Mouse (Mus musculus) forebrain, postnatal 0 days (tissue): ENCODE measurements around the gene Bola2. TPM values are rescaled to one million over a fixed set of nuclear protein-coding genes. Genes with fewer than 3 reads are reported as not detected.

Experiments used
- ATAC-seq: fragments of 200-750 bp; cut with Nextera tagmentation; 2 replicates; pipeline ENCODE4 v1.8.0; 2017; ENCODE audit warnings: mild to moderate bottlenecking, moderate library complexity
- DNase-seq: peaks from one replicate; pipeline ENCODE4 v3.0.0-alpha.2; 2015
- H3K27ac ChIP-seq: fragments of 300-500 bp; sonication (generic); 2 replicates; pipeline ENCODE4 v1.5.1; 2014; ENCODE audit warnings: low read depth, mild to moderate bottlenecking, antibody characterized with exemption, low read length, moderate library complexity, mixed read lengths
- H3K27me3 ChIP-seq: fragments of 300-500 bp; sonication (generic); 2 replicates; pipeline ENCODE4 v1.6.1; 2014; ENCODE audit warnings: mild to moderate bottlenecking, low read length, mixed read lengths; ENCODE audit not compliant: insufficient read depth
- H3K36me3 ChIP-seq: fragments of 300-500 bp; sonication (generic); 2 replicates; pipeline ENCODE4 v1.6.1; 2014; ENCODE audit warnings: mild to moderate bottlenecking, moderate library complexity; ENCODE audit not compliant: insufficient read depth
- H3K4me1 ChIP-seq: fragments of 300-500 bp; sonication (generic); 2 replicates; pipeline ENCODE4 v1.6.1; 2014; ENCODE audit warnings: antibody characterized with exemption; ENCODE audit not compliant: insufficient read depth
- H3K4me2 ChIP-seq: fragments of 300-500 bp; sonication (generic); 2 replicates; pipeline ENCODE4 v1.6.1; 2014; ENCODE audit warnings: low read depth, mild to moderate bottlenecking, moderate library complexity
- H3K4me3 ChIP-seq: fragments of 300-500 bp; sonication (generic); 2 replicates; pipeline ENCODE4 v1.5.1; 2014; ENCODE audit warnings: low read depth, low read length, mixed read lengths
- H3K9ac ChIP-seq: fragments of 300-500 bp; sonication (generic); 2 replicates; pipeline ENCODE4 v1.6.1; 2014; ENCODE audit warnings: mild to moderate bottlenecking
- H3K9me3 ChIP-seq: fragments of 300-500 bp; sonication (generic); 2 replicates; pipeline ENCODE4 v1.6.1; 2016; ENCODE audit warnings: low read length
- CTCF ChIP-seq: sonication (generic); IDR thresholded peaks from 2 replicates; pipeline ENCODE4 v1.5.1; 2016; ENCODE audit warnings: antibody characterized with exemption, control low read depth, low read depth
- WGBS: fragments of 180-500 bp; shearing (Covaris S2); extraction: QIAGEN DNeasy Blood & Tissue Kit; methylation state at CpG from one replicate; pipeline ENCODE4 v1.1.7; 2014; 5-methylcytosine and 5-hydroxymethylcytosine counted together
- polyA plus RNA-seq: library from polyadenylated mRNA; unstranded; fragments of >200 nt; fragmentation: Nextera tagmentation; extraction: Ambion mirVana; gene quantifications from 2 replicates; pipeline ENCODE4 v1.2.1, GENCODE M21; 2015
- total RNA-seq: library from RNA; depleted of rRNA; stranded (reverse); fragments of >200 nt; gene quantifications from 2 replicates; pipeline ENCODE4 v1.2.3, GENCODE M21; 2014

Gene Bola2
- total and polyA plus RNA-seq, 2 experiments from 2014 or later = 115 to 139 TPM

- Histone ChIP-seq H3K36me3 (peaks cover 26% of the 10 kb centered on the region), H3K4me3 (no peak overlapping the region), H3K4me2 (peak overlapping the region; percentile 26), H3K27me3 (no peaks in the 10 kb centered on the region), H3K4me1 (peaks cover 17% of the 10 kb centered on the region), H3K27ac (no peak overlapping the region), H3K9me3 (no peaks in the 10 kb centered on the region), H3K9ac (peak overlapping the region; percentile 37)
- 58% methylated on average over 24 of the region's 24 CpGs for WGBS
- ATAC-seq (no peak), DNase-seq (no peak)
- no peak for TF ChIP-seq CTCF
Measured at GRCm38 (mm10) chr7:126701559-126702357, 6.6 kb downstream of the Bola2 start.

GRCm38 (mm10) chr7:126702358-126702757, 7.2 kb downstream of the Bola2 start:
- Histone ChIP-seq H3K4me1 (peaks cover 13% of the 10 kb centered on the region; the same call in 1 of the 2 replicates), H3K9ac (peak overlapping the region; percentile 89; the same call in 1 of the 2 replicates), H3K9me3 (no peaks in the 10 kb centered on the region), H3K27ac (no peak overlapping the region), H3K27me3 (no peaks in the 10 kb centered on the region), H3K36me3 (peaks cover 26% of the 10 kb centered on the region), H3K4me3 (no peak overlapping the region), H3K4me2 (peak overlapping the region; percentile 66)
- ATAC-seq (no peak), DNase-seq (no peak)
- WGBS = 88% methylated on average over 6 of the region's 6 CpGs
- TF ChIP-seq CTCF = no peak

GRCm38 (mm10) chr7:126702861-126703756, 7.9 kb downstream of the Bola2 start:
- no peak for TF ChIP-seq CTCF
- Histone ChIP-seq H3K27ac (peak overlapping the region; percentile 92; the same call in 1 of the 2 replicates), H3K4me3 (peak overlapping the region; percentile 81), H3K4me2 (peak overlapping the region; percentile 66), H3K9ac (peak overlapping the region; percentile 89), H3K27me3 (no peaks in the 10 kb centered on the region), H3K4me1 (peaks cover 13% of the 10 kb centered on the region; the same call in 1 of the 2 replicates), H3K36me3 (peaks cover 21% of the 10 kb centered on the region), H3K9me3 (no peaks in the 10 kb centered on the region)
- DNase-seq (peak; percentile 24), ATAC-seq (no peak)
- 81% methylated on average over 12 of the region's 12 CpGs for WGBS

- DNase-seq (peak; percentile 47), ATAC-seq (peak; percentile 19)
Measured at GRCm38 (mm10) chr7:126703757-126704077, 8.5 kb downstream of the Bola2 start.

GRCm38 (mm10) chr7:126704121-126704980, 9.2 kb downstream of the Bola2 start:
- peak overlapping the region; percentile 66 for H3K4me2 ChIP-seq
- H3K9ac ChIP-seq = peak overlapping the region; percentile 89
- 3% methylated on average over 39 of the region's 39 CpGs for WGBS
- TF ChIP-seq CTCF = peak; percentile 39; the same call in 1 of the 2 replicates
- no peaks in the 10 kb centered on the region for H3K9me3 ChIP-seq
- no peaks in the 10 kb centered on the region for H3K27me3 ChIP-seq
- H3K4me3 ChIP-seq = peak overlapping the region; percentile 81
- H3K36me3 ChIP-seq = peaks cover 12% of the 10 kb centered on the region
- ATAC-seq (peak; percentile 92), DNase-seq (peak; percentile 89)
- H3K4me1 ChIP-seq = peaks cover 13% of the 10 kb centered on the region; the same call in 1 of the 2 replicates
- H3K27ac ChIP-seq = peak overlapping the region; percentile 92

More at GRCm38 (mm10) chr7:126703757-126704077, 8.5 kb downstream of the Bola2 start:
- peaks cover 19% of the 10 kb centered on the region for H3K36me3 ChIP-seq
- 7% methylated on average over 7 of the region's 7 CpGs for WGBS
- peak overlapping the region; percentile 66 for H3K4me2 ChIP-seq
- peaks cover 13% of the 10 kb centered on the region; the same call in 1 of the 2 replicates for H3K4me1 ChIP-seq
- peak overlapping the region; percentile 92; the same call in 1 of the 2 replicates for H3K27ac ChIP-seq
- no peak for TF ChIP-seq CTCF
- peak overlapping the region; percentile 89 for H3K9ac ChIP-seq
- H3K27me3 ChIP-seq = no peaks in the 10 kb centered on the region
- peak overlapping the region; percentile 81 for H3K4me3 ChIP-seq
- no peaks in the 10 kb centered on the region for H3K9me3 ChIP-seq
